Mouse (Mus musculus) layer of hippocampus, adult 18-20 months (tissue): ENCODE data around the gene Pank4. TPM values are rescaled to one million over a fixed set of nuclear protein-coding genes. Genes with fewer than 3 reads are reported as not detected.

Experiments used
- DNase-seq, 2 experiments: peaks; one replicate each; pipeline ENCODE4 v3.0.0; 2022; ENCODE audit warnings: low spot score in 2 of 2
- total RNA-seq, 2 experiments: library from RNA; stranded (reverse); gene quantifications; 2 replicates each; pipeline ENCODE4 v1.2.3; 2021

Pank4 gene
- total RNA-seq, 2 experiments from 2014 or later = 36.0 to 37.7 TPM

DNA sequence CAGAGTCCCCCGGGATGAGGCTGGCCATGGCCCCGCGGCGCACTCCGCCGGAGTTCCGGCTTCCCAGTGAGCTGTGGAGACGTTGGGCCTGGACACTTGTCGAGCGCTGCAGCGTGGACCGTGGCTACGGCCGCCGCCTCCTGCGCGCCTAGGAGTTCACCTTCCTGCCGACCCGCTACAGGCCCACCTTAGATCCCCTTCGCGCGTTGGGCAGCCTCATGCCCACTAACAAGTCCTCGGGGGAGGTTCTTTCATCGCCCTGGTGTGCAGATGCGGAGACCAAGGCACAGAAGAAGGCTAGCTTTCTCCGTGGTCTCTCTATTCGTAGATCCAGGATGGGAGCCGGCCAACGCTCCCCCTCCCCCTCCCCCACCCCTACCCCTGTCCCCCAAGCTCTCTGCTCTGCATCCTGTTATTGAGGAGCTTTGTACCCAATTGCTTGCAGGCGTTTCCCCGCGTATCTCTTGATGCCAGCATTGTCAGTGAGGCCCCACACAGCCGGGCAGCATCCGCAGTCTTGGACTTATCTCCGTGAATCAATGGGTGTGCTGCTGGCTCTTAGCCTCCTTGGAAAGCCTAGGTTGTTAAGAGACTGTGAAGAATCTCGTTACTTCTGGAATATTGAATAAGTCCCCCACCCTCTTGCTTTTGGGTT, 785 bp downstream of the Pank4 start:
- DNase-seq = no peak

GRCm38 (mm10) chr4:154965856-154966255, 1.9 kb downstream of the Pank4 start:
- no peak for DNase-seq

GRCm38 (mm10) chr4:154967173-154967572, 3.2 kb downstream of the Pank4 start:
- peak in 1 of 2 experiments; percentile 65 for DNase-seq

DNA sequence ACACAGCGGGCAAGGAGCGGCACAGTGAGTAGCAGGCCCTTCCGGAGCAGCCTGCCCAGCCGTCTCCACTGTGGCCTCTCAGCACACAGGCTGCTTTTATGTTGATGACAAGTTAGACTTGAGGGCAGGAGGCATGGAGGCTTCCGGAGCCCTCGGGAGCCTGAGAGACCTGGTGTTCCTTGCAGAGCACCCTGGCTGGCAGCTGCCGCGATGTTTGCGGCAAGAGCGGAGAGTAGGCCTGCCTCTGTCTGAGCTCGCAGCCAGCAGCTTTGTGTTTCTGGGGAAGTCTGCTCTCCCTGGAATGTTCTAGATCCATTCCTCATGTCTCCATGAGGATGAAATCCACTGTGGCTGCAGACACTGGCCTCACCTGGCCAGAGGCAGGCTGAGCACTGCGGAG, 8.6 kb downstream of the Pank4 start:
- no peak for DNase-seq

- no peak for DNase-seq
These were observed 10.3 kb downstream of the Pank4 start for GRCm38 (mm10) chr4:154974163-154974611.

DNA sequence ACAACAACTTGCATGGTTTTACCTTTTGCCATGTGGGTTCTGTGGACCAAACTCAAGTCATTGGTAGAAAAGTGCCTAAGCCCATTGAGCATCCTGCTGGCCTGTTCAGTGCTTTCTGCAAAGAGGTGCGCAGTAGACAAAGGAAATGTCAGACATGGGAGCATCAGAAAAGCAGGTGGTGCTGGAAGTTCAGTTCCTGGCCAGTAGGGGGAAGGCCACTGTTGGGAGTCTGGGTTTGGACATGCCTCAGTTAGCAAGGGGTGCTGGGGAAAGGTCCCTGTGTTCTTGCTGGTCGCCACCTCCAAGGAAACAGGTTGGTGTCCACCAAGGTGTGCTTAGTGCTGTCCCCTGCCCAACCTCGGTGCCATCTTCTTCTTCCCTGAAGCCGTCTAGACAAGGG, 16.2 kb downstream of the Pank4 start:
- DNase-seq = no peak

GRCm38 (mm10) chr4:154981076-154981475, 17.2 kb downstream of the Pank4 start:
- DNase-seq = no peak

DNA sequence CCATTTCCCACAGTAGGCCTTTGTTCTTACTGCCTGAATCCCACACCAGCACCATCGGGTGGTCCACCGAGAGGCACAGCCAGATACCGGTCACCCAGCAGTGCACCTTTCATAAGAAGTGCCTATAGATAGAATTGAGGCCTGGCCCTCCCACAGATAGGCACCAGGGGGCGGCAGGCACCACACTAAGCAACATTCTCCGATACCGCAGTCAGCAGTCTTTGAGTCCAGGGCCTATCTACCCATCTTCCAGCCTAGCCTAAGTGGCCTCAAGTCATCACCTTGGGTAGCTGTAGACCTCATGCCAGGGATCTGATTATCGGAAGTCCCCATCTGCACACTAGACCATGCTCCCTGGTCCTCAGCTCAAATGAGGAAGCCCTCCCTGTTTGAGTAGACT, 17.6 kb downstream of the Pank4 start:
- DNase-seq = peak; percentile 56 to 85

GRCm38 (mm10) chr4:154982247-154983120, 18.6 kb downstream of the Pank4 start:
- no peak for DNase-seq

DNA sequence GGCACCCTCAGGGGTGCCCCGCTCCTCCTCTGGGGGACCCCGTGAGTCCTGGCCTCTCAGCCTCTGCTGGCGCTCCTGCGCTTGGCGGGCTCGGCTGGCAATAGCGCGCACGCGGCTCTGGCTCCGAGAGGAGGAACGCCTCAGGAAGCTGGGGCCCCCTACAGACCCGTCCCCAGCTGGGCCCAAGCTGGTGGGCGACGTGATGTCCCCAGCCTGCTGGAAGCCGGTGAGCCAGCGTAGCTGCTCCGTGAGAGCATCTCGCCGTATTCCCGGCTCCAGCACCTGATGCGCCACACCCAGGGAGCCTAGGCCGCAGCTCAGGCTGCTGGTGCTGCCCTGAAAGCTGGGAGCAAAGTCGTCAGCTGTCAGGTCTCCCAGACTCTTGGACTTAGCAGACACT, 19.8 kb downstream of the Pank4 start:
- DNase-seq = no peak

DNA sequence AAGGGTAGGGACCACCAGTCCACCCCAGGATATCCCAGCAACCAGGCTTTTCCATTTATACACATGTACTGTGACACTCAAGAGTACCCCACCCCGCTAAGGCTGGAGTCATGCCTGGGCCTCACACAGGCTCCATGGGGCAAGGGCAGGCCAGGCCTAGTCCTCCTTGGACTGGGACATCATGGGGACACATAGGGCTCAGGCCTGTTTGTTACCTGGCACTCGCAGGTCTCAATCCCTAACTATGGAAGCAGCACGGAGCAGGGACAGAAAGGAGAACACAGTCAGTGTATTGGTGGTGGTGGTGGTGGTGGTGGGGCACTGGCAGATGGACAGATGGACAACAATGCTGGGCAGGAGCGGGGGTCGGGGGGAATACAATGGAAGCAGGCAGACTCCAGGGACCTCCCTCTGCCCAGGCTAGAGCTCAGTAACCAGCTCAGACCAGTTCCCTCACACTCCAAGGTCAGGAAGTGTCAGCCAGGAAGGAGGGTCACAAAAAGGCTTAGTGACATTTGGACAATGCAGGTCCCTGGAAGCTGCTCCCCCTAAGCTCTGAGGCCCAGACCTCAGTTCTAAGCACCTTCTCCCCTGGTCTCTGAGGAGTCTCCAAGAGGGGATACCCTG, 21.3 kb downstream of the Pank4 start:
- DNase-seq = no peak

GRCm38 (mm10) chr4:154986096-154986495, 22.2 kb downstream of the Pank4 start:
- peak; percentile 68 to 88 for DNase-seq

DNA sequence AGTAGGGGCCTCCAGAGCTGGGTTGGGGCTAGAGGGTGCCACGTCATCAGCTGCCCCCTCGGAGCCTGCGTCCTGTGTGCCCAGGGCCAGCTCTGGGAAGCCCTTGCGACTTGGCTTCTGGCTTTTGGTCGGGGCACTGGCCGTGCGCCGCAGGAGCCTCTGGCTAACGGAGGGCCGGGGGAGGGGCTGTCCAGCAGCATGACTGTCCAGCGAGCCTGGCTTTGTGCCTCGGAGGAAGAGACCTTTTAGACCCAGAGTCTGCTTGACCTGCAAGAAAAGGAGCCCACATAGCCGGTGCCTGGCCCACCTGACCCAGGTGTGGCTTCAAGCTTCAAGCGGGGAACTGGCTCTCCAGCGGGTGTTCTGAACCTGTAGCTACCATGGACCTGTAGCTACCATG, 22.8 kb downstream of the Pank4 start:
- DNase-seq = no peak

DNA sequence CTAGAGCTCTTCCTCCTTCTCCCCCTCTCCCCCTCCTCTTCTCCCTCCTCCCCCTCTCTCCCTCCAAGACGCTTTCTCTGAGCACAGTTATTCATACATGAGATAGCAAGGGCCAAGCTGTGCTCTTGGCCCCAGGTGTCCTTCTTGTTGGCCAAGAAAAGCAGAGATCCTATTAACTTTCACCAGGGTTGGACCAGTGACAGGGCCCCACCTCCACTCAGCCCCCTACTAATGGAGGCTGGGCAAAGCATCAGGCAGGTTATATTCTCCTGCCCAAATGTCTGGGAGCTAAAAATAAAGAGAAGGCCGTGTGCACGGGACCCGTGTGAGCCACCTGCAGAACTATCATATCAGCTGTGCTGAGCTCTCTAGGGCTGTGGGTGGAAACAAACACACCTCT, 31.0 kb downstream of the Pank4 start:
- no peak for DNase-seq

GRCm38 (mm10) chr4:154996572-154997154, 32.7 kb downstream of the Pank4 start:
- DNase-seq = no peak

DNA sequence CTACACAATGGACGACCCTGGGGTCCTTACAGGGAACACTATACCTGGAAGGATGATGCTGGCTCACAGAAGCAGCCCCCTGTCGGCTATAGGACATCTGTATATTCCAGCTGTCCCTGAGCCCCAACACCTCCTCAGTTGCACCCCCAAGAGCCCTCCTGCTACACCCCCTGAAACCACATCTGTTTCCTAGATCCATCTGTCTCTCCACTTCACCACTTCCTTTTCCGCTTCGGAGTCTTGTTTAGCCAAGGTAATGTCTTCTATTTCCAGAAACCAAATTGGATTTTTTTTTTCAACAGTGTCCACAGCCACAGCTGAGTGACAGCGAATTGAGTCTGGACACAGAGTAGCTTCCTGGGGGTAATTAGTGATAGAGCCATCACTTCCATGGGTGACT, 35.5 kb downstream of the Pank4 start:
- no peak for DNase-seq

- DNase-seq = no peak
These were observed 41.4 kb downstream of the Pank4 start for GRCm38 (mm10) chr4:155005278-155005677.

DNA sequence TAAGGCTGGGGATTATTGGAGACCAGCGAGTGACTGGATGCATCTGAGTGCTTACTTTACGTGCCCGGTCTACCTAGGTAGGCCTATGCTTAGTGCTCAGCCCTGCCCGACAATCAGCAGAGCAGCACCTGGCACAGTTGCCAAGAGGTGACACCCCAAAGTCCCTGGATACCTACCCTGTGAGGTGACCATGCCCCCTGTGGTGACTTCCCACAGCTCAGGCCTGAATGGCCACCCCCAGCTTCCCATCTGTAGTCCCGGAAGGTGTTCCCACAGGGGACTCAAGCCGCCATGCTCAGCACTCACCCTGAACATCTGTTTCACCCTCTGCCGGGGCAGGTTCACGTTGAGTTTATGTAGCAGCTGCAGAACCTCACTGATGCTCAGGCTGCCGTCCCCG, 42.4 kb downstream of the Pank4 start:
- DNase-seq = no peak

DNA sequence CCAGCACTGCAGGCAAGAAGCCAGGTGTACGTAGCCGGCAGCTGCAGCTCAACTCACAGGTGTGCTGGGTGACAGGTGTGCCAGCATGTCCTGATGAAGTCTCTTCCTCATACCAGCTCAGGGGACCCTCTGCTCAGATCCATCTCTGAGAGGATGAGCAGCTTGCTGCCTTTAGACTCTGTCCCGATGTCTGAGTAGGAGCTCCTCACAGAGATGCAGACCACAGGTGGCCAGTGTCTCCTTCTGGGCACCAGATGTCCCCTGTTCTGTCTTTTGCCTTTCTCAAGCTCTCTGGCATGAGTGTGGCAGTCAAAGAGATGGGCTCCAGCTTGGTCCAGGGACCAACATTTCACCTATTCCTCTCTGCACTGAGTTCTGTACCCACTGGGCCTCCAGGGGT, 43.7 kb downstream of the Pank4 start:
- no peak for DNase-seq

GRCm38 (mm10) chr4:155008075-155008474, 44.2 kb downstream of the Pank4 start:
- no peak for DNase-seq

GRCm38 (mm10) chr4:155009216-155009615, 45.3 kb downstream of the Pank4 start:
- DNase-seq = no peak

DNA sequence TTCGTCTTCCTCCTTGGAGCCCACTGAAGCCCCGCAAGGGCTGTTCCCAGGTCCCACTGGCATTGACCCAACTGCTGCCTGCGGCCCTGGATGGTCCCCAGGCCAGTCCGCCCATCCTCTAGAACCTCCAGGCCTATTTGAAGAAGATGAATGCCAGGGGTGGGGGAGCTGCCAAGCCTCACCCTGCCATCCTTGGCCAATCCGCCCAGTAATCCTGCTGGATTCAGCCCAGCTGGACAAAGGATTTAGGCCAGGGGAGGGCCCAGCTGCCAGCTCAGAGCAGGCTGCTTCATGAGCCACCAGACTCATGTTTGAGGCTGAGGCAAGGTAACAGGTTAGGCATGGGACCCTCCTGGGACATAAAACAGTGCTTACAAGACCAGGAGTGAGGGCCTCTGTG, 46.9 kb downstream of the Pank4 start:
- peak in 1 of 2 experiments; percentile 58 for DNase-seq
